Mouse (Mus musculus): ENCODE measurements around the gene Tmprss11c. TPM values are rescaled to one million over a fixed set of nuclear protein-coding genes. Genes with fewer than 3 reads are reported as not detected.
"Not testable (repeated sequence)": the region's sequence is repeated elsewhere in the genome, so short reads cannot be mapped to it uniquely, and the experiment has no call there.

Gene Tmprss11c
- polyA plus RNA-seq (2012; ENCODE audit: insufficient read depth, insufficient read length, missing spikeins): not detected in 2 replicates

GRCm38 (mm10) chr5:86289208-86289607 is at the start of gene Tmprss11c:
TSS of gene Tmprss11c (minus strand) at chr5:86289308.
- Histone ChIP-seq H3K27ac (ENCODE audit: insufficient read depth, low read depth, low read length) (no peak within 1 kb of the TSS), H3K4me1 (ENCODE audit: control insufficient read depth, insufficient read depth, low read length) (no peaks in the 10 kb centered on the region), H3K4me3 (ENCODE audit: insufficient read depth, low read length) (no peak within 1 kb of the TSS)
- no peak for TF ChIP-seq CTCF (IDR thresholded peaks at IDR 0.05; ENCODE audit: low read depth, low read length)
- no peak for TF ChIP-seq POLR2A (IDR thresholded peaks at IDR 0.05; ENCODE audit: borderline replicate concordance, low read depth, low read length)

GRCm38 (mm10) chr5:86318018-86318956 is 29.2 kb upstream of the Tmprss11c start:
- H3K4me1 ChIP-seq (ENCODE audit: control insufficient read depth, insufficient read depth, low read length); H3K27ac ChIP-seq (ENCODE audit: insufficient read depth, low read depth, low read length): not testable (repeated sequence)
- peak overlapping the region; percentile 41 for H3K4me3 ChIP-seq (ENCODE audit: insufficient read depth, low read length)

- Histone ChIP-seq H3K4me1 (ENCODE audit: control insufficient read depth, insufficient read depth, low read length) (no peaks in the 10 kb centered on the region), H3K4me3 (ENCODE audit: insufficient read depth, low read length) (no peak overlapping the region), H3K27ac (ENCODE audit: insufficient read depth, low read depth, low read length) (no peak overlapping the region)
- no peak for TF ChIP-seq CTCF (IDR thresholded peaks at IDR 0.05; ENCODE audit: low read depth, low read length)
- TF ChIP-seq POLR2A (IDR thresholded peaks at IDR 0.05; ENCODE audit: borderline replicate concordance, low read depth, low read length): no peak
These were observed 17.0 kb upstream of the Tmprss11c start for GRCm38 (mm10) chr5:86306116-86306515.

GRCm38 (mm10) chr5:86303877-86304276 is 14.8 kb upstream of the Tmprss11c start:
- no peaks in the 10 kb centered on the region for H3K4me1 ChIP-seq (ENCODE audit: control insufficient read depth, insufficient read depth, low read length)
- TF ChIP-seq CTCF (IDR thresholded peaks at IDR 0.05; ENCODE audit: low read depth, low read length) (no peak), POLR2A (IDR thresholded peaks at IDR 0.05; ENCODE audit: borderline replicate concordance, low read depth, low read length) (no peak)
- no peak overlapping the region for H3K27ac ChIP-seq (ENCODE audit: insufficient read depth, low read depth, low read length)
- no peak overlapping the region for H3K4me3 ChIP-seq (ENCODE audit: insufficient read depth, low read length)

GRCm38 (mm10) chr5:86246559-86246958 is 42.5 kb downstream of the Tmprss11c start:
- Histone ChIP-seq H3K4me1 (ENCODE audit: control insufficient read depth, insufficient read depth, low read length) (no peaks in the 10 kb centered on the region), H3K27ac (ENCODE audit: insufficient read depth, low read depth, low read length) (no peak overlapping the region), H3K4me3 (ENCODE audit: insufficient read depth, low read length) (no peak overlapping the region)
- TF ChIP-seq CTCF (IDR thresholded peaks at IDR 0.05; ENCODE audit: low read depth, low read length) (no peak), POLR2A (IDR thresholded peaks at IDR 0.05; ENCODE audit: borderline replicate concordance, low read depth, low read length) (no peak)

GRCm38 (mm10) chr5:86244880-86245279 is 44.2 kb downstream of the Tmprss11c start:
- TF ChIP-seq POLR2A (IDR thresholded peaks at IDR 0.05; ENCODE audit: borderline replicate concordance, low read depth, low read length): no peak
- TF ChIP-seq CTCF (IDR thresholded peaks at IDR 0.05; ENCODE audit: low read depth, low read length): no peak
- no peak overlapping the region for H3K27ac ChIP-seq (ENCODE audit: insufficient read depth, low read depth, low read length)
- no peak overlapping the region for H3K4me3 ChIP-seq (ENCODE audit: insufficient read depth, low read length)
- H3K4me1 ChIP-seq (ENCODE audit: control insufficient read depth, insufficient read depth, low read length): no peaks in the 10 kb centered on the region

GRCm38 (mm10) chr5:86244275-86244674 is 44.8 kb downstream of the Tmprss11c start:
- TF ChIP-seq CTCF (IDR thresholded peaks at IDR 0.05; ENCODE audit: low read depth, low read length): no peak
- TF ChIP-seq POLR2A (IDR thresholded peaks at IDR 0.05; ENCODE audit: borderline replicate concordance, low read depth, low read length): no peak
- Histone ChIP-seq H3K4me1 (ENCODE audit: control insufficient read depth, insufficient read depth, low read length) (no peaks in the 10 kb centered on the region), H3K27ac (ENCODE audit: insufficient read depth, low read depth, low read length) (no peak overlapping the region), H3K4me3 (ENCODE audit: insufficient read depth, low read length) (no peak overlapping the region)

GRCm38 (mm10) chr5:86227156-86227853 is 61.8 kb downstream of the Tmprss11c start:
- Histone ChIP-seq H3K4me3 (ENCODE audit: insufficient read depth, low read length) (no peak overlapping the region), H3K27ac (ENCODE audit: insufficient read depth, low read depth, low read length) (no peak overlapping the region), H3K4me1 (ENCODE audit: control insufficient read depth, insufficient read depth, low read length) (no peaks in the 10 kb centered on the region)
- no peak for TF ChIP-seq CTCF (IDR thresholded peaks at IDR 0.05; ENCODE audit: low read depth, low read length)
- no peak for TF ChIP-seq POLR2A (IDR thresholded peaks at IDR 0.05; ENCODE audit: borderline replicate concordance, low read depth, low read length)

- TF ChIP-seq POLR2A (IDR thresholded peaks at IDR 0.05; ENCODE audit: borderline replicate concordance, low read depth, low read length) (no peak), CTCF (IDR thresholded peaks at IDR 0.05; ENCODE audit: low read depth, low read length) (no peak)
- H3K4me3 ChIP-seq (ENCODE audit: insufficient read depth, low read length): no peak within 1 kb of the TSS
- H3K4me1 ChIP-seq (ENCODE audit: control insufficient read depth, insufficient read depth, low read length): no peaks in the 10 kb centered on the region
- H3K27ac ChIP-seq (ENCODE audit: insufficient read depth, low read depth, low read length): no peak within 1 kb of the TSS
These were observed 91.3 kb downstream of the Tmprss11c start, which contains the start of gene Gnrhr for GRCm38 (mm10) chr5:86197801-86198200. TSS of gene Gnrhr (minus strand) at chr5:86197901.

- Histone ChIP-seq H3K4me3 (ENCODE audit: insufficient read depth, low read length) (no peak overlapping the region), H3K27ac (ENCODE audit: insufficient read depth, low read depth, low read length) (no peak overlapping the region), H3K4me1 (ENCODE audit: control insufficient read depth, insufficient read depth, low read length) (peaks cover 2% of the 10 kb centered on the region; the same call in 1 of the 2 replicates)
- TF ChIP-seq POLR2A (IDR thresholded peaks at IDR 0.05; ENCODE audit: borderline replicate concordance, low read depth, low read length): no peak
- no peak for TF ChIP-seq CTCF (IDR thresholded peaks at IDR 0.05; ENCODE audit: low read depth, low read length)
These were observed 97.8 kb downstream of the Tmprss11c start for GRCm38 (mm10) chr5:86191356-86191755.

Measured in bone marrow macrophage, adult 2 months (primary cell).